Mouse (Mus musculus): Measurements from ENCODE around the gene Faap20. TPM values are rescaled to one million over a fixed set of nuclear protein-coding genes. Genes with fewer than 3 reads are reported as not detected.

The Faap20 gene
- total and polyA plus RNA-seq, 3 experiments: 18.6 to 34.4 TPM; not detected in 1

DNA sequence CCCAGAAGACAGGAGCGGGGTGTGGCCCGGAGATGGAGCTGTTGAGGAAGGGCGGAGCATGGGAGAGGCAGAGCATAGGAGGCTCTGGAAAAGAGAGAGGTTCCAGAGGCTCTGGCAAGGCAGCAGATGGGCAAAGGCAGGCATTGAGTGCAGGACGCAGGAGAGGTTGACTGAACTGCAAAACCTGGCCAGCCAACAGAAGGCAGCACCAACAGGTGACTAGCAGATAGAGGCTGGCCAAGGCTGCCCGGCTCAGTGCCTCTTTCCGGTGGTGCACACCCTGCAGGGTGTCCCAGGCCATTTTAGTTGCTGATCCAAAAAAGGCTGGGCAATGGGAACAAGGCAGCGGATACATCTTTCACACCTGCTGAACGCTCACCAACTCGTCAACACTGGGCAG lies 7.8 kb upstream of the Faap20 start:
- Histone ChIP-seq H3K27ac (ENCODE audit: control insufficient read depth, low read depth, low read length) (no peak overlapping the region), H3K36me3 (ENCODE audit: control insufficient read depth in 1 of 2, insufficient read depth in 2 of 2, low read length in 2 of 2) (no peaks in the 10 kb centered on the region), H3K27me3 (ENCODE audit: control insufficient read depth in 1 of 2, insufficient read depth in 2 of 2, low read length in 2 of 2) (peaks cover 2 to 6% of the 10 kb centered on the region in 2 experiments; a peak in 2 of 4 replicates), H3K9ac (ENCODE audit: control insufficient read depth, low read depth, low read length, poor library complexity, severe bottlenecking) (no peak overlapping the region), H3K4me1 (ENCODE audit: control insufficient read depth in 1 of 2, insufficient read depth in 2 of 2, low read length in 2 of 2) (no peaks in the 10 kb centered on the region), H3K4me3 (ENCODE audit: control insufficient read depth in 1 of 2, insufficient read depth in 1 of 2, low read depth in 2 of 2, low read length in 2 of 2) (no peak overlapping the region), H3K79me2 (ENCODE audit: control insufficient read depth, insufficient read depth, low read length, poor library complexity) (no peaks in the 10 kb centered on the region), H3K9me3 (replicated peaks; ENCODE audit: insufficient read depth, low read length) (no peaks in the 10 kb centered on the region)
- TF ChIP-seq POLR2A (IDR thresholded peaks at IDR 0.05; ENCODE audit: control insufficient read depth in 1 of 2, insufficient read depth in 1 of 2, low read depth in 1 of 2, low read length in 2 of 2, poor library complexity in 1 of 2) (no peak), MAZ (IDR thresholded peaks at IDR 0.05; ENCODE audit: low read depth, low read length) (no peak), TBP (IDR thresholded peaks at IDR 0.05; ENCODE audit: low read depth, low read length) (no peak), RAD21 (IDR thresholded peaks at IDR 0.05; ENCODE audit: low read depth, low read length) (no peak), GABPA (IDR thresholded peaks at IDR 0.05; ENCODE audit: low read depth, low read length) (no peak), ELF1 (IDR thresholded peaks at IDR 0.05; ENCODE audit: low read depth, low read length) (no peak), MAFK (IDR thresholded peaks at IDR 0.05; ENCODE audit: borderline replicate concordance, low read depth, low read length) (no peak), ZKSCAN1 (IDR thresholded peaks at IDR 0.05; ENCODE audit: low read depth, low read length) (no peak), ZMIZ1 (IDR thresholded peaks at IDR 0.05; ENCODE audit: low read depth, low read length) (no peak)
- no peak for DNase-seq (ENCODE audit: low read depth, low spot score)

DNA sequence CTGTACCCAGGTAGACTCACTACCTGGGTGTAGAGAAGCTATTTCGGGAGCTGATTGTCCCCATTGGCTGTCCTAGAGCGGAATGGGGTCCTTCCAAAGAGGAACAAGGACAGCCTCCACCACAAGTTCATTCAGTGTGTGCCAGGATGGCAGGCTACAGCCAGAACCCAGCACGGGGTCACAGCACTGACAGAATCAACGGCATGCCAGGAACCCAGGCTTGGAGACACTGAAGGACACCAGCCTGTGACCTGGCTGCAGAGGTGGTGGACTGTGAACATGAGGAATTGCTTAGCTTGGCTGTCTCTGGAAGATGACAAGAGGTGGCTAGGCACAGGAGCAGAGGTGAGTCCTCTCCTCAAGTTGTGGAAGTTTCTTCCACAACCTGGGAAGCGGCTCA lies 7.3 kb upstream of the Faap20 start:
- Histone ChIP-seq H3K79me2 (ENCODE audit: control insufficient read depth, insufficient read depth, low read length, poor library complexity) (no peaks in the 10 kb centered on the region), H3K9me3 (replicated peaks; ENCODE audit: insufficient read depth, low read length) (no peaks in the 10 kb centered on the region), H3K9ac (ENCODE audit: control insufficient read depth, low read depth, low read length, poor library complexity, severe bottlenecking) (no peak overlapping the region), H3K4me1 (ENCODE audit: control insufficient read depth in 1 of 2, insufficient read depth in 2 of 2, low read length in 2 of 2) (no peaks in the 10 kb centered on the region), H3K4me3 (ENCODE audit: control insufficient read depth in 1 of 2, insufficient read depth in 1 of 2, low read depth in 2 of 2, low read length in 2 of 2) (no peak overlapping the region), H3K36me3 (ENCODE audit: control insufficient read depth in 1 of 2, insufficient read depth in 2 of 2, low read length in 2 of 2) (no peaks in the 10 kb centered on the region), H3K27ac (ENCODE audit: control insufficient read depth, low read depth, low read length) (no peak overlapping the region), H3K27me3 (ENCODE audit: control insufficient read depth in 1 of 2, insufficient read depth in 2 of 2, low read length in 2 of 2) (peaks cover 2 to 6% of the 10 kb centered on the region in 2 experiments; a peak in 2 of 4 replicates)
- TF ChIP-seq ZKSCAN1 (IDR thresholded peaks at IDR 0.05; ENCODE audit: low read depth, low read length): no peak
- no peak for TF ChIP-seq MAFK (IDR thresholded peaks at IDR 0.05; ENCODE audit: borderline replicate concordance, low read depth, low read length)
- TF ChIP-seq E2F4 (IDR thresholded peaks at IDR 0.05; ENCODE audit: borderline replicate concordance, low read depth, low read length): no peak
- TF ChIP-seq ELF1 (IDR thresholded peaks at IDR 0.05; ENCODE audit: low read depth, low read length): no peak
- no peak for TF ChIP-seq ETS1 (IDR thresholded peaks at IDR 0.05; ENCODE audit: low read depth, low read length)
- no peak for TF ChIP-seq NRF1 (IDR thresholded peaks at IDR 0.05; ENCODE audit: insufficient read depth, low read depth, low read length, poor library complexity, severe bottlenecking)
- no peak for TF ChIP-seq MEF2A (IDR thresholded peaks at IDR 0.05; ENCODE audit: extremely low read depth, insufficient replicate concordance, low read depth, low read length, poor library complexity, severe bottlenecking)
- no peak for TF ChIP-seq BHLHE40 (IDR thresholded peaks at IDR 0.05; ENCODE audit: borderline replicate concordance, low read depth, low read length)
- no peak for TF ChIP-seq NELFE (IDR thresholded peaks at IDR 0.05; ENCODE audit: low read depth, low read length)
- TF ChIP-seq HCFC1 (IDR thresholded peaks at IDR 0.05; ENCODE audit: low read depth, low read length): no peak
- no peak for DNase-seq (ENCODE audit: low read depth, low spot score)

All from MEL (cell line).